Mouse (Mus musculus): ENCODE measurements at regions not wholly inside any gene's neighbourhood (a gene's known extent, or its start where the extent isn't known, plus 50 kb on each side); places are given as distances from the start of the nearest gene placed in this dataset.

GRCm38 (mm10) chr1:51677802-51678201 is 199.6 kb upstream of the Nabp1 start:
- no peak for TF ChIP-seq CTCF (IDR thresholded peaks at IDR 0.05; ENCODE audit: low read depth)
- Histone ChIP-seq H3K36me3 (replicated peaks; ENCODE audit: insufficient read depth, low read length) (no peaks in the 10 kb centered on the region), H3K27me3 (ENCODE audit: insufficient read depth, low read length) (no peaks in the 10 kb centered on the region), H3K4me1 (ENCODE audit: insufficient read depth) (no peaks in the 10 kb centered on the region), H3K4me3 (ENCODE audit: low read depth, low read length) (no peak overlapping the region), H3K27ac (ENCODE audit: low read depth) (no peak overlapping the region), H3K4me2 (ENCODE audit: low read depth, low read length) (no peak overlapping the region), H3K9ac (replicated peaks) (no peak overlapping the region), H3K9me3 (ENCODE audit: low read length) (no peaks in the 10 kb centered on the region)
- no peak for ATAC-seq
- no peak for DNase-seq
- 70% methylated on average over 5 of the region's 5 CpGs for WGBS (ENCODE audit: insufficient replicate concordance)

- Histone ChIP-seq H3K36me3 (replicated peaks; ENCODE audit: insufficient read depth, low read length) (no peaks in the 10 kb centered on the region), H3K27ac (ENCODE audit: low read depth) (no peak overlapping the region), H3K4me1 (ENCODE audit: insufficient read depth) (no peaks in the 10 kb centered on the region; the same call in 1 of the 2 replicates), H3K4me2 (ENCODE audit: low read depth, low read length) (no peak overlapping the region), H3K27me3 (ENCODE audit: insufficient read depth, low read length) (no peaks in the 10 kb centered on the region), H3K4me3 (ENCODE audit: low read depth, low read length) (no peak overlapping the region), H3K9me3 (ENCODE audit: low read length) (no peaks in the 10 kb centered on the region), H3K9ac (replicated peaks) (no peak overlapping the region)
- DNase-seq (no peak), ATAC-seq (no peak)
- TF ChIP-seq EP300 (IDR thresholded peaks at IDR 0.05; ENCODE audit: low read depth) (no peak), CTCF (IDR thresholded peaks at IDR 0.05; ENCODE audit: low read depth) (no peak)
- WGBS (ENCODE audit: insufficient replicate concordance): 47% methylated on average over 1 of the region's 1 CpGs
These were observed 193.5 kb upstream of the Nabp1 start for GRCm38 (mm10) chr1:51671691-51672090.

GRCm38 (mm10) chr1:51671287-51671686 is 193.1 kb upstream of the Nabp1 start:
- H3K4me1 ChIP-seq (ENCODE audit: insufficient read depth): no peaks in the 10 kb centered on the region; the same call in 1 of the 2 replicates
- 43% methylated on average over 3 of the region's 3 CpGs for WGBS (ENCODE audit: insufficient replicate concordance)
- no peaks in the 10 kb centered on the region for H3K36me3 ChIP-seq (replicated peaks; ENCODE audit: insufficient read depth, low read length)
- H3K27ac ChIP-seq (ENCODE audit: low read depth): no peak overlapping the region
- H3K9me3 ChIP-seq (ENCODE audit: low read length): no peaks in the 10 kb centered on the region
- H3K4me2 ChIP-seq (ENCODE audit: low read depth, low read length): no peak overlapping the region
- no peak for ATAC-seq
- no peaks in the 10 kb centered on the region for H3K27me3 ChIP-seq (ENCODE audit: insufficient read depth, low read length)
- H3K9ac ChIP-seq (replicated peaks): no peak overlapping the region
- no peak for DNase-seq
- no peak overlapping the region for H3K4me3 ChIP-seq (ENCODE audit: low read depth, low read length)
- TF ChIP-seq EP300 (IDR thresholded peaks at IDR 0.05; ENCODE audit: low read depth) (no peak), CTCF (IDR thresholded peaks at IDR 0.05; ENCODE audit: low read depth) (peak; percentile 45)

DNA sequence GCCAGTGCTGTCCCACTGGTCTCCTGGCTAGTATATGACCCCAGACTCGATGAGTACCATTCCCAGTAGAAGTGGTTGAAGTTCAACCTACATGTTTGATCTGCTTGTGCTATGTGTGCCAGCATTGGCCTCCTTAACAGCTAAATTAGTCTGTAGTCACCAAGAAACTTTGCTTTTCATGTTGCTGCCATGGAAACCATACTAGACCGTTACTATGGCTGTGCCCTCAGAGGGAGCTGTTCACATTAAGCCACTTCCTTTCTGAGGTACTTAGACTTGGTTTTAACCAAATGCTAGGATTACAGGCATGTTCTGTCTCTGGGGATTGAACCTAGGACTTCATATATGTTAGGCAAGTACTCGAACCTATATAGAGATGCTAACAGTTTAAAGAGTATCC is 191.8 kb upstream of the Nabp1 start:
- no peak overlapping the region for H3K9ac ChIP-seq (replicated peaks)
- H3K4me3 ChIP-seq (ENCODE audit: low read depth, low read length): no peak overlapping the region
- WGBS (ENCODE audit: insufficient replicate concordance): 55% methylated on average over 3 of the region's 3 CpGs
- no peaks in the 10 kb centered on the region for H3K27me3 ChIP-seq (ENCODE audit: insufficient read depth, low read length)
- H3K9me3 ChIP-seq (ENCODE audit: low read length): no peaks in the 10 kb centered on the region
- no peaks in the 10 kb centered on the region; the same call in 1 of the 2 replicates for H3K4me1 ChIP-seq (ENCODE audit: insufficient read depth)
- H3K27ac ChIP-seq (ENCODE audit: low read depth): no peak overlapping the region
- no peak for DNase-seq
- TF ChIP-seq EP300 (IDR thresholded peaks at IDR 0.05; ENCODE audit: low read depth): no peak
- no peak for TF ChIP-seq CTCF (IDR thresholded peaks at IDR 0.05; ENCODE audit: low read depth)
- no peaks in the 10 kb centered on the region for H3K36me3 ChIP-seq (replicated peaks; ENCODE audit: insufficient read depth, low read length)
- no peak overlapping the region for H3K4me2 ChIP-seq (ENCODE audit: low read depth, low read length)
- no peak for ATAC-seq

DNA sequence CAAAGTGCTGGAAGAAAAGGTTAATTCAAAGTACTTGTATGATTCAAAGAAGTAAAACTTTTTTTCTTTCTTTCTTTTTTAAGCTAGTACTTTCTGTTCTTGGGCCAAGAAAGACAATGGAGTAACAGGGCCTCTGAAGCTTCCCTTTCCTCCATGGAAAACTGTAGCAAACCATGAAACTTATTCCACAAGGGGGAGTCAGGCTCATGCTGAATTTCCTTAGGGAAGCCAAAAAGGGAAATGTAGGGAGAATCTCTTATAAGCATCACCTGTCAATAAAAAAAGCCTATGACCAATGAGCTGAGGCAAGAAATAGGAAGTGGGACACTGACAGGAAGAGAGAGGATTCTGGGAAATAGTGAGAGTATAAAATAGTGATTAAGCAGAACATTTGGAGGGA is 190.7 kb upstream of the Nabp1 start:
- Histone ChIP-seq H3K4me1 (ENCODE audit: insufficient read depth) (no peaks in the 10 kb centered on the region; the same call in 1 of the 2 replicates), H3K27ac (ENCODE audit: low read depth) (no peak overlapping the region), H3K9me3 (ENCODE audit: low read length) (no peaks in the 10 kb centered on the region), H3K36me3 (replicated peaks; ENCODE audit: insufficient read depth, low read length) (no peaks in the 10 kb centered on the region), H3K4me2 (ENCODE audit: low read depth, low read length) (no peak overlapping the region), H3K4me3 (ENCODE audit: low read depth, low read length) (no peak overlapping the region), H3K9ac (replicated peaks) (no peak overlapping the region), H3K27me3 (ENCODE audit: insufficient read depth, low read length) (no peaks in the 10 kb centered on the region)
- DNase-seq (no peak), ATAC-seq (no peak)
- TF ChIP-seq EP300 (IDR thresholded peaks at IDR 0.05; ENCODE audit: low read depth) (no peak), CTCF (IDR thresholded peaks at IDR 0.05; ENCODE audit: low read depth) (peak; percentile 68)

DNA sequence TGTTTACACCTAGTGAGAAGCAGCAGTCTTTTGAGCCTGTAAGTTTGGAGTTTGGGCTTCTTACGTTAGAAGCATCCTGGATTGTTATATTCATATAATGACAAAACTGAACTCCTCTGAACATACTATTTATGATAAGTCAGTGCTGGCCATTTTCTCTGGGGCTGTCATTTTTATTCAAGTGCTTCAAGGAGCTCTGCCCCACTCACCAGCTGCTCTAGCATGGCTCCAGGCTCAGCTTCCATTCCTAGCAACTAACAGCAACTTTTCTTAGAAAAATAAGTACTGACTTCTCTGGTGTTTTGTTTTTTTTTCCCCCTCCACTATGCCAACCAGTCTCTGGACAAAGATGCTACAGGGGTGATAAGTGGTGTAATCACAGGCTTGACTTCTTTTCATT is 182.3 kb upstream of the Nabp1 start:
- TF ChIP-seq CTCF (IDR thresholded peaks at IDR 0.05; ENCODE audit: low read depth) (no peak), EP300 (IDR thresholded peaks at IDR 0.05; ENCODE audit: low read depth) (no peak)
- no peak overlapping the region for H3K4me2 ChIP-seq (ENCODE audit: low read depth, low read length)
- ATAC-seq (no peak), DNase-seq (no peak)
- H3K27ac ChIP-seq (ENCODE audit: low read depth): no peak overlapping the region
- H3K36me3 ChIP-seq (replicated peaks; ENCODE audit: insufficient read depth, low read length): no peaks in the 10 kb centered on the region
- 78% methylated on average over 1 of the region's 1 CpGs for WGBS (ENCODE audit: insufficient replicate concordance)
- H3K9ac ChIP-seq (replicated peaks): no peak overlapping the region
- H3K4me1 ChIP-seq (ENCODE audit: insufficient read depth): no peaks in the 10 kb centered on the region
- no peaks in the 10 kb centered on the region for H3K27me3 ChIP-seq (ENCODE audit: insufficient read depth, low read length)
- H3K4me3 ChIP-seq (ENCODE audit: low read depth, low read length): no peak overlapping the region
- H3K9me3 ChIP-seq (ENCODE audit: low read length): no peaks in the 10 kb centered on the region

DNA sequence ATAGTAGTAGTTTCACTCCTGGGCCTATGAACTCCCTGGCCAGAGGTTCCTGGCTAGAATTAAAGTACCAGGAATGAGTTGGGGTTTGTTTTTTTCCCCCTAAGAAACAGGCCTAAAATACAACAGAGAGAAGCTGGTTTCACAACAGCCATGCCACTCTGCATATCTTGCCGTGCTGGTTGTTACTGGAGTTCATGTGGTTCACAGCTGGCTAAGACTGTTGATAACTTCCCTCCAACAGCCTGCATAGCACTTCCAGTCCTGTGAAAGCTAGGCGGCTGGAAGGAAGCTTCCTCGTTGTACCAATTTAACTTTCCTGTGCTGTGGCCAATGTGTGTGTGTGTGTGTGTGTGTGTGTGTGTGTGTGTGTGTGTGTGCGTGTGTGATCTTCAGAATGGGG is 179.0 kb upstream of the Nabp1 start:
- Histone ChIP-seq H3K4me3 (ENCODE audit: low read depth, low read length) (no peak overlapping the region), H3K27me3 (ENCODE audit: insufficient read depth, low read length) (no peaks in the 10 kb centered on the region), H3K9ac (replicated peaks) (no peak overlapping the region), H3K4me1 (ENCODE audit: insufficient read depth) (no peaks in the 10 kb centered on the region), H3K9me3 (ENCODE audit: low read length) (no peaks in the 10 kb centered on the region), H3K36me3 (replicated peaks; ENCODE audit: insufficient read depth, low read length) (no peaks in the 10 kb centered on the region), H3K27ac (ENCODE audit: low read depth) (no peak overlapping the region), H3K4me2 (ENCODE audit: low read depth, low read length) (no peak overlapping the region)
- ATAC-seq (no peak), DNase-seq (no peak)
- TF ChIP-seq EP300 (IDR thresholded peaks at IDR 0.05; ENCODE audit: low read depth) (no peak), CTCF (IDR thresholded peaks at IDR 0.05; ENCODE audit: low read depth) (no peak)
- 37% methylated on average over 4 of the region's 4 CpGs for WGBS (ENCODE audit: insufficient replicate concordance)
